Mouse (Mus musculus) spleen, embryonic (tissue): ENCODE data around the gene Letmd1.
"Not testable (repeated sequence)": the region's sequence is repeated elsewhere in the genome, so short reads cannot be mapped to it uniquely, and the experiment has no call there.

Source experiments
- CTCF ChIA-PET: fragments of 350-600 bp; sonication (Branson Sonifier 250); formaldehyde crosslinking; loops from one replicate; lab custom pipeline; 2022; lab: Charles Lee

Letmd1 gene

GRCm38 (mm10) chr15:100449495-100449894 is 19.3 kb upstream of the Letmd1 start:
- CTCF ChIA-PET = no interaction called here

DNA sequence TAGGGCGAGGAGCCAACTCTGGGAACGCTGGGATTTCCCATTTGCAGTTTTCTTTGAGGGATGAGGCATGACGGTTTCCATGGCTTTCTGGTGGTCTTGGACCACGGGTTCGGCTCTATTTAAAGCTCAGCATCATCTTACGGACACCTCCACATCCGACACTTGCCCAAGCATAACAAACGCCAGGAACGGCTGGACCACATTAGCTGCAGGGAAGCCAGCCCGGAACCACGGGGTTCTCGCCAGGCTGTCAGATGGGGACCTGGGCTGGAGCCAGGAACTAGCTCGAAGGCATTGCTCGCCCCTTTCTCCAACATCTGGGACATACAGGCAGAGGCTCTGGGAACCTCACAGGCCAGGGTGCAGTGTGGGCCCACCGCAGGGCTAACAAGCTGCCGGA is 17.6 kb upstream of the Letmd1 start:
- CTCF ChIA-PET = interaction anchor here (0.7 to 1.3 kb wide), 2 partner anchors 9 to 45 kb away, joined by 3 read pairs; no protein-coding TSS in a partner anchor

DNA sequence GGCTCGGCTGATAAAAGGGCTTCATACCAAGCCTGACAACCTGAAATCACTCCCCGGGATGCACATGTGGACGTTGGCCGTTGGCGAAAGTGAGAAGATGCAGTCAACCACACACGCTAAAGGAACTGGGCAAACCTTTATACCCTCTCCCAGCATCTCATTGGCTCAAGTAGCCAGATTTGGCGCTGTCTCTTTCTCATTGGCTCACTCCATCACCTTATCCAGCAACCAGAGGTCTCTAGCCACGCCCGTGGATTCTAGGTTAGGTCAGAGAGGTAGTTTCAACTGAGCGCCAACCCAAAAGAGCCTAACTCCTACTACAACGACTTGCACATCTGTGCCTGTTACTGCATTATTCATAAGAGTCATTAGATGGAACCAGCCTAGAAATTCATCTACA is 16.3 kb upstream of the Letmd1 start:
- CTCF ChIA-PET = no interaction called here

- CTCF ChIA-PET = interaction anchor here (0.8 kb wide), 1 partner anchor 71 kb away, joined by 3 read pairs; no protein-coding TSS in a partner anchor
These were observed 12.3 kb upstream of the Letmd1 start for GRCm38 (mm10) chr15:100456356-100456991.

DNA sequence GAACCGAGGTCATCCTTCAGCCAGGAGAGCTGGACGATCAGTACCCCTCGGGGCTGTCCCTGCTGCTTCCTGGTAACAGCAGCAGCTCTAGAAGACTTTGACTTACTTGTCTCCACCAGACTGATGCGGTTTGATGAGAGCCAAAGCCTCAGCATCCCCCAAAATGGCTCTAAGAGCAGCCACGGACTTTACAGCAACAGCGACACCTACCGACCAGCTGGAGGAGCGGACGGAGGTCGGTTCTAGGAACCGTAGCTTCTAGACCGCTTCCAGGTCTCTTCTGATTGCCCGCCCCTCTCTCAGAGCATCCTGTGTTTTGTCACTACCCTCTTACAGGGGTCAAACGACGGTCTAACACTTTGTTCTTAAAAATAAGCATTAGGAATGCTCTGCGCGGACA is 11.5 kb upstream of the Letmd1 start:
- CTCF ChIA-PET = no interaction called here

- CTCF ChIA-PET = no interaction called here
These were observed 10.8 kb upstream of the Letmd1 start for GRCm38 (mm10) chr15:100458055-100458454.

DNA sequence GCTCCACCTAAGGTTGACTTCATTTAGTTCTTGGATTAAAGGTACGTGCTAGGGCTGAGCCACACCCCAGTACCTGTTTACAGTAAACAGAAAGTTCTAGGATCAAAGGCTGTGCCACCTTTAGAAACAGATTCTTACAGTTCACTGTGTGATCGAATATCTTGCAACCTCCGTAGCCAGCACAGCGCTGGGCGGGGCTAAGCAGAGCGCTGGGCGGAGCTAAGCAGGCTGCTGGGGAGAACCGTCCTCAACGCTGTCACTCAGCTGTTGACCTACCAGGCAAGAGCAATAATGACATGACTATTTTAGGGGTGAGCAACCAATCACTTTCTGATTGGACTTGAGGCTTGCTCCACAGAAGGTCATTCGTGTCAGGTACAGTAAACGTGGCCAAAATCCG is 7.9 kb upstream of the Letmd1 start:
- CTCF ChIA-PET = interaction anchor here (1.2 kb wide), 1 partner anchor 10 kb away, joined by 3 read pairs; no protein-coding TSS in a partner anchor

DNA sequence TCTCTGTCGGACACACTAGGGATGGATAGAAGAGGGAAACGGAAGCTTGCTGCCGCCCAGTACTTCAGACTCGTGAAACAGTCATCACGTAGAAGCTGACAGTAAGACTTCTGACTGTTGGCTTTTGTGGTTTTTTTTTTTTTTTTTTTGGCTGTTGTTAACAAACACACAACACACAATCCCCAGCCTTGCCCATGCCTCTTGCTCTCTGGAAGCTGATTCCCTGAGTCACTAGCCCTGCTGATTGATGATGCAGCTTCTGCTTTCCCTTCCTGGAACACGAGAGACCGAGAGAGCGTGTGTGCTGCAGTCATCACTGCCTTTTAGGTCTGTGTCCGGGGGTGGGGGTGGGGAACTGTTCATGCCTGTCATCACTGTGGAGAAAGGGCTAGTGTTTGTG is 7.2 kb upstream of the Letmd1 start:
- CTCF ChIA-PET = interaction anchor here (0.6 to 0.7 kb wide), 5 partner anchors 28 to 701 kb away, joined by 3 to 9 read pairs (median 5); no protein-coding TSS in a partner anchor

DNA sequence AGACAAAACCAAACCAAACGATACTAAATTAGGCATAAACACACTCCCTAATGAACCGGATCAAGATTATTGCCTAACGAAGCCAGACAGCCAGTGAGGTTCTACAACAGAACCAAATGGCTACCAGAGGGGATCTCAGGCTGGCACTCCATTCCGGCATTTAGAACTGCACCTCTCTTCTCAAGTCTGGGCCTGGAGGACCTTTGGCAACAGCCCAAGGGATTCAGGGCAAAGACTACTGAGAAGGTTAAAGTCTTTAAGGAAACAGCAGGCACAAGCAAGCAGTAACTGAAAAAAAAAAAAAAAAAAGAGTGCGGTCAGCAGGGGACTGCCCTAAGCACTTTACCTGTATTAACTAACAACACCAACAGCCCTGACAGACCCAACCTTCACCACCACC is 6.7 kb upstream of the Letmd1 start:
- CTCF ChIA-PET = interaction anchor here (0.6 to 0.7 kb wide), 5 partner anchors 28 to 700 kb away, joined by 3 to 9 read pairs (median 5); no protein-coding TSS in a partner anchor

DNA sequence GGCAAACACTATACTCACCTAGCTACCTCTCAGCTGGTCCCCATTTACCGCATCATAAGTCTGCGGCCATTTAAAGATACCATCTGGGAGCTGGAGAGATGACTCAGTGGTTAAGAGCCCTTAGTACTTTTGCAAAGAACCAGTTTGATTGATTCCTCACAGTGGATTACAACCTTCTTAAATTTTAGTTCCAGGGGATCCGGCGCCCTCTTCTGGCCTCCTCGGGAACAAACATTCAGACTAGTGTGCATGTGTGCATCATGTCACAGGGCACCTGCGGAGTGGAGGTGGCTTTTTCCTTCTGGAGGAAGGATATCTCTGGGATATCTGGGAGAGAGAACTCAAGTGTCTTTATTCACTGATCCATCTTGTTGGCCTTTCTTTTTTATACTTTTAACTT is 5.1 kb upstream of the Letmd1 start:
- CTCF ChIA-PET = no interaction called here

- CTCF ChIA-PET = no interaction called here
These were observed 3.4 kb upstream of the Letmd1 start for GRCm38 (mm10) chr15:100465432-100465831.

DNA sequence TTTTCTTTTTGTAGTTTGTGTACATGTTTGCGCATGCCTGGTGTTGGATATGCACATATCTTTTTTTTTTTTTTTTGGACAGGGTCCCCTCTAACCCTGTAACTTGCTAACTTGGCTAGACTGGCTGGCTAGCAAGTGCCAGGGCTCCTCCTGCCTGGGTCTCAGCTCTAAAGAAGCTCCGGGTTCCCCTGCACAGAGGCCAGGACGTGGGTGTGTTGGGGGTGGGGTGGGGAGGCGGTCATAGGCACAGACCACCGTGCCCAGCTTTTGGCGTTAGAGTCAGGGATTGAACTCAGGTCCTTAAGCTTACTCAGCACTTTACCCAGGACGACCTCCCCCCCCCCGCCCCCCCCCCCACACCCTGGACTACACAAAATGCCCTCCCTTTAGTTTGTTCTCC is 1.1 kb upstream of the Letmd1 start:
- CTCF ChIA-PET = no interaction called here

- CTCF ChIA-PET = interaction anchor here (0.5 kb wide), 1 partner anchor 872 kb away, joined by 11 read pairs; no protein-coding TSS in a partner anchor
These were observed 344 bp downstream of the Letmd1 start for GRCm38 (mm10) chr15:100469189-100469545.

DNA sequence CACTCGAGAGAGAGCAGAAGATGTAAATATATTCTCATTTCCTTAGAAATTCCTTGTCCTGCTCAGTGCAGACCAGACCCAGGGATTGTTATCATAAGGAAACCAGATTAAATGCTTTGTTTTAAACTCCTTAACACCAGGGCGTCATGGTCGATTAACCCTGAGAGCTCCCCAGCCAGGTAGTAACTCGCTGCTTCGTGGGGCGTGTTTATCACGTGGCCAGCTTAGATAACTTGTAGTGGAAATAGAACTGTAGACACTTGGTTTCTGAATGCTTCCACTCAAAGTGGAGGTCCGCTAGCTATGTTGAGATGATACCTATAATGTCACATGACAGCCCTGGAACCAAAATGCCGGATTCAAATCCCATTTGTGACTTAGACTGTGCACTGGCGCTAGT is 1.2 kb downstream of the Letmd1 start:
- CTCF ChIA-PET = no interaction called here

- CTCF ChIA-PET = no interaction called here
These were observed 5.2 kb downstream of the Letmd1 start for GRCm38 (mm10) chr15:100473926-100474503.

DNA sequence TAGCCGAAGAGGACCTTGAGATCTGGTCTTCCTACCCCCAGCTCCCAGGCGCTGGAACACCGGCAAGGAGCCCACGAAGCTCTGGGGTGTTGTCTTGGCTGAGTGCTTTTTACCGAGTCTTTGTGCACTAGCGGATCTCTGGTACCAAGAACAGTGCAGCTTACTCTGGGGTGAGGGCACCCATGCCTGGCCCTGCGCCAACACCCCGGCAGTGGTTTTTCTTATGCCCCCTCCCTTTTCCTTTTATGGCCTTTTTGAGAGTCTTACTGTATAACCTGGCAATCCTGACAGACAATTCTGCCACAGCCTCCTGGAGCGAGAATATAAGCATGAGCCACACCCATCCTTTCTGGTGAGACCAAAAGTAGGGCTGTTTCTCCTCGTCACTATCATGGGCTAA is 9.5 kb downstream of the Letmd1 start:
- CTCF ChIA-PET = no interaction called here

- CTCF ChIA-PET = no interaction called here
These were observed 10.1 kb downstream of the Letmd1 start for GRCm38 (mm10) chr15:100478925-100479324.

GRCm38 (mm10) chr15:100485576-100485975 is 16.8 kb downstream of the Letmd1 start:
- CTCF ChIA-PET = no interaction called here

GRCm38 (mm10) chr15:100486450-100486849 is 17.6 kb downstream of the Letmd1 start:
- CTCF ChIA-PET = no interaction called here

GRCm38 (mm10) chr15:100487050-100487449 is 18.2 kb downstream of the Letmd1 start:
- CTCF ChIA-PET = no interaction called here

DNA sequence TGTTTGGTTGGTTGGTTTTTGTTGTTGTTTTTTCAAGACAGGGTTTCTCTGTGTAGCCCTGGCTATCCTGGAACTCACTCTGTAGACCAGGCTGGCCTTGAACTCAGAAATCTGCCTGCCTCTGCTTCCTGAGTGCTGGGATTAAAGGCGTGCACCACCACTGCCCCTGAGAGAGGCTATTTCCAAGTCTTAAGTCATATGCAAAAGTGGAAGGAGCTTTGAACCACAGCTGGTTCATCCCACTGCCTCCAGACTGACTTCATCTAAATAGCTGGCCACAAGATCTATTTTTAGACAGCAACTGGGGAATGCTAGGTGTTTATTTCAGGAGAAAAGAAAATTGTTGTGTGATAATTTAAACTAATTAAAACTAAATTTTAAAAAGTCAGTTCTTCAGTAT is 19.5 kb downstream of the Letmd1 start:
- CTCF ChIA-PET = not testable (repeated sequence)

DNA sequence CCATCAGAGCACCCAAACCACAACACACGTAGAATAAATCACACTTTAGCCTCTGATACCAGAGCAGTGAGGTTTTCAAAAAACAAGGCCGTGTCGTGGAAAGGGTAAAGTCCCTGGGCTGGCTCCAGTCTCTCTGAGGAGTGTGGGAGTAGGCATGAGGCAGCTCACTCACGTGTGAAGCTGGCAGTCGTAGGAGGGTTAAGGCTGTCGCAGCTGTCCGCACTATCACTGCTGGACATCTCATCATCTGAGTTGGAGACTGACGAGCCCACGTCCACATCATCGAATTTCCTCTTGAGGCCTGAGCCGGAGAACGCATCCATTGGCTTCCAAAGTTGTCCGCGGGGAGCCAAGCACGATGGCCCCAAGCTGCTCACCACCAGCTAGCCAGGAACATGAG is 20.4 kb downstream of the Letmd1 start:
- CTCF ChIA-PET = no interaction called here

- CTCF ChIA-PET = no interaction called here
These were observed 23.1 kb downstream of the Letmd1 start for GRCm38 (mm10) chr15:100491966-100492365.
